Mouse (Mus musculus): Measurements from ENCODE around the gene Upk2. TPM values are rescaled to one million over a fixed set of nuclear protein-coding genes. Genes with fewer than 3 reads are reported as not detected.
"Not testable (repeated sequence)": the region's sequence is repeated elsewhere in the genome, so short reads cannot be mapped to it uniquely, and the experiment has no call there.

The Upk2 gene
- polyA plus RNA-seq, 1 experiment from 2014 or later = 31.1 TPM

- H3K27me3 ChIP-seq (ENCODE audit: control insufficient read depth, insufficient read depth, low read length) = no peaks in the 10 kb centered on the region
- H3K9ac ChIP-seq (ENCODE audit: low read length) = peak within 1 kb of the TSS; percentile 82
- 73% methylated on average over 14 of the region's 14 CpGs for WGBS
- peak within 1 kb of the TSS; percentile 91 for H3K4me2 ChIP-seq (ENCODE audit: low read depth, low read length)
- H3K4me1 ChIP-seq (ENCODE audit: control insufficient read depth, insufficient read depth, low read length) = 0 out of 2 replicates have a peak, but pooled peaks cover 7% of the 10 kb centered on the region
- peak within 1 kb of the TSS; percentile 66 for H3K27ac ChIP-seq (ENCODE audit: low read length)
- no peaks in the 10 kb centered on the region for H3K36me3 ChIP-seq (ENCODE audit: control insufficient read depth, insufficient read depth, low read length)
- peak within 1 kb of the TSS; percentile 77 for H3K4me3 ChIP-seq (replicated peaks; ENCODE audit: low read length)
- H3K9me3 ChIP-seq (replicated peaks; ENCODE audit: control insufficient read depth, low read length) = 0 out of 2 replicates have a peak, but pooled peaks cover 3% of the 10 kb centered on the region
- ATAC-seq (ENCODE audit: insufficient read depth, low FRiP score) = no peak
Observed at GRCm38 (mm10) chr9:44418519-44419385, 36.0 kb downstream of the Upk2 start, which contains the start of gene Ccdc84. TSS of gene Ccdc84 (minus strand) at chr9:44418569.

GRCm38 (mm10) chr9:44417892-44418363 is 36.8 kb downstream of the Upk2 start:
- peak overlapping the region; percentile 66 for H3K27ac ChIP-seq (ENCODE audit: low read length)
- H3K4me1 ChIP-seq (ENCODE audit: control insufficient read depth, insufficient read depth, low read length) = 0 out of 2 replicates have a peak, but pooled peaks cover 7% of the 10 kb centered on the region
- peaks cover 4% of the 10 kb centered on the region; the same call in 1 of the 2 replicates for H3K36me3 ChIP-seq (ENCODE audit: control insufficient read depth, insufficient read depth, low read length)
- ATAC-seq (ENCODE audit: insufficient read depth, low FRiP score) = peak; percentile 96
- peak overlapping the region; percentile 77 for H3K4me3 ChIP-seq (replicated peaks; ENCODE audit: low read length)
- WGBS = under 1% methylated on average over 38 of the region's 38 CpGs
- 0 out of 2 replicates have a peak, but pooled peaks cover 3% of the 10 kb centered on the region for H3K9me3 ChIP-seq (replicated peaks; ENCODE audit: control insufficient read depth, low read length)
- H3K27me3 ChIP-seq (ENCODE audit: control insufficient read depth, insufficient read depth, low read length) = no peaks in the 10 kb centered on the region
- peak overlapping the region; percentile 82 for H3K9ac ChIP-seq (ENCODE audit: low read length)
- peak overlapping the region; percentile 91 for H3K4me2 ChIP-seq (ENCODE audit: low read depth, low read length)

- H3K4me1 ChIP-seq (ENCODE audit: control insufficient read depth, insufficient read depth, low read length) = 0 out of 2 replicates have a peak, but pooled peaks cover 7% of the 10 kb centered on the region
- H3K36me3 ChIP-seq (ENCODE audit: control insufficient read depth, insufficient read depth, low read length) = peaks cover 6% of the 10 kb centered on the region; the same call in 1 of the 2 replicates
- peak; percentile 72 for ATAC-seq (ENCODE audit: insufficient read depth, low FRiP score)
- H3K9me3 ChIP-seq (replicated peaks; ENCODE audit: control insufficient read depth, low read length) = 0 out of 2 replicates have a peak, but pooled peaks cover 3% of the 10 kb centered on the region
- H3K4me3 ChIP-seq (replicated peaks; ENCODE audit: low read length) = peak overlapping the region; percentile 77
- WGBS = 8% methylated on average over 26 of the region's 26 CpGs
- no peaks in the 10 kb centered on the region for H3K27me3 ChIP-seq (ENCODE audit: control insufficient read depth, insufficient read depth, low read length)
- peak overlapping the region; percentile 43 for H3K27ac ChIP-seq (ENCODE audit: low read length)
- peak overlapping the region; percentile 82 for H3K9ac ChIP-seq (ENCODE audit: low read length)
- H3K4me2 ChIP-seq (ENCODE audit: low read depth, low read length) = peak overlapping the region; percentile 91
Observed at GRCm38 (mm10) chr9:44417156-44417891, 37.5 kb downstream of the Upk2 start.

GRCm38 (mm10) chr9:44412781-44413180 is 42.0 kb downstream of the Upk2 start:
- no peak overlapping the region for H3K4me3 ChIP-seq (replicated peaks; ENCODE audit: low read length)
- no peak overlapping the region for H3K9ac ChIP-seq (ENCODE audit: low read length)
- H3K4me2 ChIP-seq (ENCODE audit: low read depth, low read length) = no peak overlapping the region
- peaks cover 30% of the 10 kb centered on the region for H3K36me3 ChIP-seq (ENCODE audit: control insufficient read depth, insufficient read depth, low read length)
- no peak for ATAC-seq (ENCODE audit: insufficient read depth, low FRiP score)
- H3K4me1 ChIP-seq (ENCODE audit: control insufficient read depth, insufficient read depth, low read length) = peaks cover 7% of the 10 kb centered on the region; the same call in 1 of the 2 replicates
- 76% methylated on average over 2 of the region's 2 CpGs for WGBS
- no peaks in the 10 kb centered on the region for H3K27me3 ChIP-seq (ENCODE audit: control insufficient read depth, insufficient read depth, low read length)
- no peaks in the 10 kb centered on the region for H3K9me3 ChIP-seq (replicated peaks; ENCODE audit: control insufficient read depth, low read length)
- H3K27ac ChIP-seq (ENCODE audit: low read length) = no peak overlapping the region

GRCm38 (mm10) chr9:44412306-44412705 is 42.5 kb downstream of the Upk2 start:
- no peak overlapping the region for H3K27ac ChIP-seq (ENCODE audit: low read length)
- no peak overlapping the region for H3K9ac ChIP-seq (ENCODE audit: low read length)
- ATAC-seq (ENCODE audit: insufficient read depth, low FRiP score) = no peak
- peaks cover 30% of the 10 kb centered on the region for H3K36me3 ChIP-seq (ENCODE audit: control insufficient read depth, insufficient read depth, low read length)
- no peaks in the 10 kb centered on the region for H3K9me3 ChIP-seq (replicated peaks; ENCODE audit: control insufficient read depth, low read length)
- H3K4me3 ChIP-seq (replicated peaks; ENCODE audit: low read length) = no peak overlapping the region
- no peak overlapping the region for H3K4me2 ChIP-seq (ENCODE audit: low read depth, low read length)
- peaks cover 7% of the 10 kb centered on the region; the same call in 1 of the 2 replicates for H3K4me1 ChIP-seq (ENCODE audit: control insufficient read depth, insufficient read depth, low read length)
- no peaks in the 10 kb centered on the region for H3K27me3 ChIP-seq (ENCODE audit: control insufficient read depth, insufficient read depth, low read length)
- 75% methylated on average over 4 of the region's 4 CpGs for WGBS

GRCm38 (mm10) chr9:44411601-44412130 is 43.1 kb downstream of the Upk2 start:
- Histone ChIP-seq H3K4me2 (ENCODE audit: low read depth, low read length) (no peak overlapping the region), H3K27ac (ENCODE audit: low read length) (no peak overlapping the region), H3K9ac (ENCODE audit: low read length) (no peak overlapping the region), H3K9me3 (replicated peaks; ENCODE audit: control insufficient read depth, low read length) (no peaks in the 10 kb centered on the region), H3K4me3 (replicated peaks; ENCODE audit: low read length) (no peak overlapping the region), H3K27me3 (ENCODE audit: control insufficient read depth, insufficient read depth, low read length) (no peaks in the 10 kb centered on the region), H3K4me1 (ENCODE audit: control insufficient read depth, insufficient read depth, low read length) (peaks cover 4% of the 10 kb centered on the region; the same call in 1 of the 2 replicates), H3K36me3 (ENCODE audit: control insufficient read depth, insufficient read depth, low read length) (peaks cover 30% of the 10 kb centered on the region)
- WGBS = 80% methylated on average over 1 of the region's 1 CpGs
- ATAC-seq (ENCODE audit: insufficient read depth, low FRiP score) = no peak

GRCm38 (mm10) chr9:44410647-44411336 is 44.0 kb downstream of the Upk2 start:
- ATAC-seq (ENCODE audit: insufficient read depth, low FRiP score) = no peak
- H3K27me3 ChIP-seq (ENCODE audit: control insufficient read depth, insufficient read depth, low read length) = no peaks in the 10 kb centered on the region

GRCm38 (mm10) chr9:44408693-44409092 is 46.1 kb downstream of the Upk2 start:
- Histone ChIP-seq H3K36me3 (ENCODE audit: control insufficient read depth, insufficient read depth, low read length) (peaks cover 30% of the 10 kb centered on the region), H3K4me2 (ENCODE audit: low read depth, low read length) (peak overlapping the region; percentile 72), H3K9ac (ENCODE audit: low read length) (peak overlapping the region; percentile 93), H3K4me3 (replicated peaks; ENCODE audit: low read length) (peak overlapping the region; percentile 84)
- H3K4me1 ChIP-seq (ENCODE audit: control insufficient read depth, insufficient read depth, low read length); ATAC-seq (ENCODE audit: insufficient read depth, low FRiP score); H3K9me3 ChIP-seq (replicated peaks; ENCODE audit: control insufficient read depth, low read length); H3K27ac ChIP-seq (ENCODE audit: low read length); H3K27me3 ChIP-seq (ENCODE audit: control insufficient read depth, insufficient read depth, low read length): not testable (repeated sequence)
- WGBS = 87% methylated on average over 9 of the region's 9 CpGs

More at GRCm38 (mm10) chr9:44410647-44411336, 44.0 kb downstream of the Upk2 start:
- Histone ChIP-seq H3K9me3 (replicated peaks; ENCODE audit: control insufficient read depth, low read length) (no peaks in the 10 kb centered on the region), H3K9ac (ENCODE audit: low read length) (no peak overlapping the region), H3K4me3 (replicated peaks; ENCODE audit: low read length) (no peak overlapping the region), H3K4me1 (ENCODE audit: control insufficient read depth, insufficient read depth, low read length) (peaks cover 4% of the 10 kb centered on the region; the same call in 1 of the 2 replicates), H3K36me3 (ENCODE audit: control insufficient read depth, insufficient read depth, low read length) (peaks cover 30% of the 10 kb centered on the region), H3K4me2 (ENCODE audit: low read depth, low read length) (no peak overlapping the region), H3K27ac (ENCODE audit: low read length) (no peak overlapping the region)
- 68% methylated on average over 2 of the region's 2 CpGs for WGBS
